Mouse (Mus musculus) cerebellum, postnatal 36 days (tissue): ENCODE data around the gene Slc12a9.

ENCODE experiments used
- DNase-seq, 2 experiments: peaks; one replicate each; pipeline ENCODE4 v3.0.0; 2021 to 2022; ENCODE audit warnings: mixed read lengths in 2 of 2

The Slc12a9 gene

DNA sequence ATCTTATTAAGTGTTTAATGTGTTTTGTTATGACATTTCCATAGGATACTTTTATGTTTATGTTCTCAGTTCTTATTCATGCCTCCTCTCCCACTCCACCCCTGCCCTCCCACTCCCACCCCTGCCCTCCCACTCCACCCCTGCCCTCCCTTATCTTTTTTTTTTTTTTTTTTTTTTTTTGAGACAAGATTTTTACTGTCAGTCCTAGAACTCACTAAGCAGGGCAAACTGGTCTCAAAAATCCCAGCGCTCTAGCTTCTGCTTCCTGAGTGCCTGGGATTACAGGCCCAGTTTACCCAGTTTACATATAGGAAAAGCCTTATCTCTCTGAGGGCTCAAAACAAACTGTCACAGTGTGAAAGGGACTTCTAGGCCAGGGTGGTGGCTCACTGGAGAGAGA, 13.0 kb upstream of the Slc12a9 start:
- DNase-seq = no peak

DNA sequence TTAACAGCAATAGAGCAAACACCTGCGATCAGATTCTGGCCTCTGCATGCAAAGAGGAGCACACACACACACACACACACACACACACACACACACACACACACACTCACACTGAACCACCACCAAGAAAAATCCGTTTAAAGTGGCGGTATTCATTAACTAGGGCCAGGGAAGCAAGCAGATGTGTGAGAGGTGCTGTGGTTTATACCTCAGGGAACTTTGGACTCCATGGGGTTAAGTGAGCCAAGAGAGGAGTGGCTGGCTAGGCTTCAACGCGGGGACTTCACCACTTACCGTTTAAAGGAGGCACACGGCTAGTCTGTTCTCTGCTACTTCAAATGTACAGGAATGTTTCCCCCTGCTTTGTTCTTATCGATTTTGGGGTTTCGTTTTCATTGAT, 12.4 kb upstream of the Slc12a9 start:
- no peak for DNase-seq

DNA sequence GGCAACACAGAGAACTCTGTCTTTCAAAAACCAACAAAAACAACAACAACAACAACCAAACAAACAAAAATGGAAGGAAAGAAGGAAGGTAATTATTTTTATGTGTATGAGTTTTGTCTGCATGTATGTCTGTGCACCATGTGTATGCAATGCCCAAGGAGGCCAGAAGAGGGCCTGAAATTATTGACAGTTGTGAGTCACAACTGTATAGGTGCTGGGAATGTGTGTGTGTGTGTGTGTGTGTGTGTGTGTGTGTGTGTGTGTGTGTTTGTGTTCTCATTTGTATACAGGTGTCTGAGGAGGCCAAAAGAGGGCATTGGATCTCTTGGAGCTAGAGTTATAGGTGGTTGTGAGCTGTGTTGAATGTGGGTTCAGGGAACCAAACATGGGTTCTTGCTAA, 10.5 kb upstream of the Slc12a9 start:
- DNase-seq = no peak

DNA sequence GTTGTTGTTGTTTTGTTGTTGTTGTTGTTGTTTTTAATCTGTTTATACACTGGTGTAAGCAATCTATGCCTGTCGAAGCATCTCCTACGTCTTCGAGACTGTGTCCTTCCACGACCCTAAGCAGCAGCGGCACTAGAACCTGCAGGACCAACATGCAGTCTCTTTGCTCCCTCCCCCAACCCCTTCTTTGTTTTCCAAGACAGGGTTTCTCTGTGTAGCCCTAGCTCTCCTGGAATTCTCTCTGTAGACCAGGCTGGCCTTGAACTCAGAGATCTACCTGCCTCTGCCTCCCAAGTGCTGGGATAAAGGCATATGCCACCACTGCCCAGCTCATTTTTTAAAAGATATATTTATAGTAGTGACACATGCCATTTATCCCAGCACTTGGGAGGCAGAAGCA, 10.0 kb upstream of the Slc12a9 start:
- DNase-seq = no peak

GRCm38 (mm10) chr5:137342407-137343012, 9.1 kb upstream of the Slc12a9 start:
- DNase-seq = no peak

DNA sequence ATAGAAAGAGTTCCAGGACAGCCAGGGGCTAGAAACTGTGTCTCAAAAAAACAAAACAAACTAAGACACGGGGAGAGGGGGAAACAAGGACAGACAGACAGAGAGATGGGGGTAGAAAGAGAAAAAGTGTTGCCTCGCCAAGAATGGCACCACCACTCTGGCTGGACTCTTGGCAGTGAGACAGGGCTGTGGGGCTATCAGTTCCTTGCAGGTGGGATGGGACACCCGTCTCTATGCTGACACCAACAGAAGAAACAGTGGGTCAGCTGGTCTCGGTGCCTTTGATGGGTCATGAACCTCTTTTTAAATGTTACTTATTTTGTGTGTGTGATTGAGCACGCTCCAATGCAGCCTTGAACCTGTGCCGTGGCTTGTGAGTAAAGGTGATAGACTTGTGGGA, 6.8 kb upstream of the Slc12a9 start:
- no peak for DNase-seq

GRCm38 (mm10) chr5:137339290-137339979, 6.0 kb upstream of the Slc12a9 start:
- DNase-seq = peak; percentile 41 to 44

GRCm38 (mm10) chr5:137338663-137339289, 5.4 kb upstream of the Slc12a9 start:
- peak in 1 of 2 experiments; percentile 27 for DNase-seq

- peak; percentile 91 to 94 for DNase-seq
These were observed 4.9 kb upstream of the Slc12a9 start for GRCm38 (mm10) chr5:137338256-137338655.

GRCm38 (mm10) chr5:137337190-137337589, 3.8 kb upstream of the Slc12a9 start:
- DNase-seq = no peak

DNA sequence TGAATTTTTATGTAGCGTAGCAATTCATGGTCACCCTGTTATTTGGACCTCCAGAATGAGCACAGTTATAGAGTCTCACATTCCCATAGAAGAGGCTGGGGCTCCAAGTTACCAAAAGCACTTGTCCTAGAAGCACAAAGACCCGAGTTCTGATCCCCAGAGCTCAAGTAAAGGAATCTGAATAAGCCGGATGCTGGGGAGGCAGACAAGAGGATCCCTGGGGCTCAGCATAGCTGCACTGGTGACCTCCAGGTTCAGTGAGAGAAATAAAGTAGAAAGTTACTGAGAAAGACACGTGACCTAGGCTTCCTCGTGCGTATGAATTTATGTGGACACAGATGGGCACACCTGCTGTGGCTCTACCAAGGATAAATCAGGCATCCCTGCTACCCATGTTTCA, 1.7 kb upstream of the Slc12a9 start:
- no peak for DNase-seq

GRCm38 (mm10) chr5:137334317-137334716, 920 bp upstream of the Slc12a9 start:
- no peak for DNase-seq

- no peak for DNase-seq
These were observed 413 bp downstream of the Slc12a9 start for GRCm38 (mm10) chr5:137332857-137333511.

GRCm38 (mm10) chr5:137330910-137331309, 2.5 kb downstream of the Slc12a9 start:
- no peak for DNase-seq

DNA sequence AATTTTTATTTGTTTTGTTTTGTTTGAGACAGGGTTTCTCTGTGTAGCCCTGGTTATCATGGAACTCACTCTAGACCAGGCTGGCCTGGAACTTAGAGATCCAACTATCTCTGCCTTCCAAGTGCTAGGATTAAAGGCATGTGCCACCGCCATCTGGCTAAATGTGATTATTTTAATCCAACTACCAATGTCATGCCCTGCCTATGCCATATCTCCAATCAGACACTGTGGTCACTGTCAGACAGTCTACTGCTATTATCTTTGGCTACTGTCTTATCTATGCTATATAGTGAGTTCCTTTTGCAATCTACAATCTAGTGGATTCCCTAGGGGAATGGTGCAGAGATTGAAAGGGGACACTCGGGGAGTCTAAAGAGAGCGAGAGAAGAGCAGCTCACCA, 12.4 kb downstream of the Slc12a9 start:
- no peak for DNase-seq

GRCm38 (mm10) chr5:137318570-137318969, 14.8 kb downstream of the Slc12a9 start:
- no peak for DNase-seq

DNA sequence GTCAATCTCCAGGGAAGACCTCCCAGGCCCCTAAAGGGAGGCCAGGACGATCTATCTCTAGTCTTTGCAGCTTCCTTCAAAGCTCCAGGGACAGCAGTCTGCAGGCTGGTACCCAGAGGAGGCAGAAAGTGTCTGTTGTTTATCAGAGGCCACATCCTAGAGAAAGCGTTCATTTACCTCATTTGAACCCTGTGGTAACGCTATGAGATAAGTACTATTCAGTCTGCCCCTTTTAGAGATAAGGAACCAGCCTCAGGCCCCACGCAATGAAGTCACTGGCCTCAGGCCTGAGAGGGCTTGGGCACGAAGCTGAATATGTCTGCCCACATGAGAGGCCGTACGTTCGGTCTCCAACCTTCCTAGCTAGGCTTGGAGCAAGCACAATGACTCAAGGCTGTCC, 16.0 kb downstream of the Slc12a9 start:
- no peak for DNase-seq

DNA sequence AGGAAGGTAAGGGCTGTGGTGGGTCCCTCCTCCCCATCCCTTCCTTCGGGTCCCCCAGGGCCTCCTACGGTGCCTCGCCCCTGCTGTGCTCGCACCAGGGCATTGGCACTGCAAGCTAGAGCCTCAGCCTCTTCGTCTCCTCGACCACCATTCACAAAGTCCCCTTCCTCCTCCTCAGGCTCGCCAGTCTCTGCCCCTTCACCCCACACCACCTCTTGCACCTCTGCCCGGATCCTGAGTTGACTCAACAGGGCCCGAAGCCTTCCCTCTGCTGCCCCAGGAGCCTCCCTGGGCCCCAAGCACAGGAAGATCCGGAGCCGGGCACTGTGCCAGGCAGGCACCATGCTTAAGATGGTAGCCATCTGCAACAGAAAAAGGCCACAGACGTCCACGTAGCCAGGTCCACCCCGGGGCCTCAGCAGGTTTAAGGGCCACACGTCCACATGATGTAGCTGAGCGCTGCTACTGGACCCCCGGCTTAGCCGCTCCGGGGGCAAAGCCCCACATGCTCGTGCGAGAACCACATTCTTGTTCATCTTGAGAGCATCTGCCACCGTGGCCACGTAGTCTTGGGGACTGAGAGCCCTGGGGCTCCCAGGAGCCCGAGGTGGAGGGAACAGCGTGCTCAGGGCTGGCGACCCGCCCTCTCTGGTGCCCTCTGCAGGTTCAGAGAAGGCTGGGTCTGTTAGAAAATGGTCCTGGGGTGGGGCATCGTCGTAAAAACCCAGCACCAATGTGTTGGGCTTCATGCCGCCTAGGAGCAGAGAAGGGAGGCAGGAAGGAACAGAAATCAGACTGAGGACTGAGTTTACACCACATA, 18.1 kb downstream of the Slc12a9 start:
- peak; percentile 40 to 53 for DNase-seq

- DNase-seq = no peak
These were observed 19.0 kb downstream of the Slc12a9 start, which contains the start of gene Trip6 for GRCm38 (mm10) chr5:137314193-137315083. TSS of gene Trip6 (minus strand) at chr5:137314404.

GRCm38 (mm10) chr5:137313466-137314192, 19.8 kb downstream of the Slc12a9 start:
- no peak for DNase-seq

DNA sequence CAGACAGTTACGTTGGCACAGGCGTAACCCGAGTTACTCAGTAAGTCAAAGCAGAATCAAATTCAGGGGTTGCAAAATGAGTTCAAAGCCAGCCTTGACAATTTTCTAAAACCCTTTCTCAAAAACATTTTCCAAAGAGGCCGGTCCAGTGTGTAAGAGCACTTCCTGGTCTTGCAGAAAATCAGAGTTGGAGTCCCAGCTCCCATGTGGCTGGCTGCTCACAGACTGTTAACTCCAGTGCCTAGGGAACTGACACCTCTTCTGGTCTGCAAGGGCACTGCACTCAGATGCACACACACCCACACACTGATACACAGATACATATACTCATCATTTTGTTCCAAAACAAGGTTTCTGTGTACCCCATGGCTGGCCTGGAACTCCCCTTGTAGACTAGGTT, 25.0 kb downstream of the Slc12a9 start:
- DNase-seq = no peak
